Comparison of ENCODE assay signal across 9 mouse cellular contexts in the genomic region with DNA sequence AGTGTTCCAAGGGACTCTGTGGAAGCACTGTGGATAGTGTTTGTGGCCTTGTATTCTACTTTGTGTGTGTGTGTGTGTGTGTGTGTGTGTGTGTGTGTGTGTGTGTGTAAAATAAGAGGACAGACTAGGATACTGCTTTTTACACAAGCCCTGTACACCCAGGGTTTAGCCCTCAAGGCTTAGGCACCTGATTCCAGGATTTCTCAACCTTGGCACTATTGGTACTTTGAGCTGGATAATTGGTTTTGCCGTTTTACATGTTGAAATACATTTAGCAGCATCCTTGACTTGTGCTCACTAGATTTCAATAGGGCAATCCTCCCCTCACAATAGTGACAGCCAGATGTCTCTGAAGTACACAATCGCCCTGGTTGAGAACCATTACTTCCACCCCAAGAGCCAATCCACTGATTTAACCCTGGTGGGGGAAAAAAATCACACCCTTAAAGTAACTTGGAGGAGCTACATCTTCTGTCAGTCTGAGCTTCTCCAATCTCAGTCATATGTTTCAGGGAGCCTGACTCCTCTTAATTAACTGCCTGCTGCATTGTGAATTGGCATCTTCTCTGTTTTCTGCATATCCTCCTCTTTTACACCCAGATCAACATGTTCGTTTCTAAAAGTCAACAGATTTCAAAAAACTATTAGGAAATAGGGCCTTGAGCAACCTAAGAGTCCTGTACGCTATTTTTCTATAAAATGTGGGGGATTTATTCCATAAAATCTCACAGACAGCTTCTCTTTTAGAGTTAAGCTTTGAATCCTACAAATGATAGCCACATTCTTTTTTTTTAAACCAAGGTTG. TPM values are rescaled to one million over a fixed set of nuclear protein-coding genes. Genes with fewer than 3 reads are reported as not detected.
DNase-seq lines count a peak whose midpoint lies in the region; ATAC-seq and TF ChIP-seq lines count a peak whose summit lies in the region.
"Had no signal": no experiment of that assay in that cellular context is flagged by ENCODE, and none has a peak within 500 bp of the region (broad histone marks: within the 10 kb centered on the region; RNA-seq: fewer than 3 reads in every experiment).

No protein-coding gene starts in this region.

- H3K4me2 ChIP-seq in forebrain, embryonic 15.5 days (replicated peaks): peak overlapping the region; percentile 56
- peak overlapping the region; percentile 65 for H3K4me2 ChIP-seq in limb, embryonic 12.5 days
- H3K4me2 ChIP-seq in neural tube, embryonic 15.5 days: peak overlapping the region; percentile 72

- TF ChIP-seq CTCF in layer of hippocampus, adult 2 months (conservative IDR thresholded peaks at IDR 0.05): peak; percentile 54

- ATAC-seq in forebrain, embryonic 15.5 days (replicated peaks): no peak
- ATAC-seq in limb, embryonic 12.5 days (ENCODE audit: insufficient number of reproducible peaks, insufficient read depth, low FRiP score, low TSS enrichment, low read depth): no peak
- no peak for ATAC-seq in neural tube, embryonic 15.5 days (ENCODE audit: low FRiP score)

- no peaks in the 10 kb centered on the region for H3K36me3 ChIP-seq in forebrain, embryonic 15.5 days
- H3K36me3 ChIP-seq in limb, embryonic 12.5 days: no peaks in the 10 kb centered on the region
- no peaks in the 10 kb centered on the region for H3K36me3 ChIP-seq in neural tube, embryonic 15.5 days

- H3K27ac ChIP-seq in layer of hippocampus, adult 2 months: peak overlapping the region; percentile 99
- peak overlapping the region; percentile 97 for H3K27ac ChIP-seq in forebrain, embryonic 15.5 days (replicated peaks)
- H3K27ac ChIP-seq in limb, embryonic 12.5 days: peak overlapping the region; percentile 98; the same call in 1 of the 2 replicates
- peak overlapping the region; percentile 98 for H3K27ac ChIP-seq in neural tube, embryonic 15.5 days (replicated peaks)

- peak overlapping the region; percentile 79; the same call in 1 of the 2 replicates for H3K4me3 ChIP-seq in layer of hippocampus, adult 2 months
- peak overlapping the region; percentile 81 for H3K4me3 ChIP-seq in forebrain, embryonic 15.5 days
- peak overlapping the region; percentile 87 for H3K4me3 ChIP-seq in limb, embryonic 12.5 days (replicated peaks)
- peak overlapping the region; percentile 88 for H3K4me3 ChIP-seq in neural tube, embryonic 15.5 days (replicated peaks)

- H3K4me1 ChIP-seq in forebrain, embryonic 15.5 days: peaks cover 35% of the 10 kb centered on the region
- H3K4me1 ChIP-seq in limb, embryonic 12.5 days (replicated peaks): peaks cover 35% of the 10 kb centered on the region
- peaks cover 38% of the 10 kb centered on the region for H3K4me1 ChIP-seq in neural tube, embryonic 15.5 days

- H3K9ac ChIP-seq in forebrain, embryonic 15.5 days (replicated peaks): peak overlapping the region; percentile 96
- H3K9ac ChIP-seq in limb, embryonic 12.5 days (replicated peaks): no peak overlapping the region
- H3K9ac ChIP-seq in neural tube, embryonic 15.5 days (replicated peaks): peak overlapping the region; percentile 74

- DNase-seq in layer of hippocampus, adult 2 months (ENCODE audit: low spot score in 2 of 2): peak in 1 of 2 experiments; percentile 21
- DNase-seq in layer of hippocampus, adult 9-10 months (ENCODE audit: low spot score): no peak
- no peak for DNase-seq in adrenal gland, postnatal 4 days (ENCODE audit: low spot score in 2 of 2)
- no peak for DNase-seq in right cerebral cortex, adult 2 months (ENCODE audit: low spot score in 2 of 2)
- no peak for DNase-seq in testis, postnatal 10 days (ENCODE audit: low spot score)
- DNase-seq: gastrocnemius, postnatal 36 days had no signal

- no peaks in the 10 kb centered on the region for H3K9me3 ChIP-seq in forebrain, embryonic 15.5 days
- H3K9me3 ChIP-seq in limb, embryonic 12.5 days: no peaks in the 10 kb centered on the region
- no peaks in the 10 kb centered on the region for H3K9me3 ChIP-seq in neural tube, embryonic 15.5 days (replicated peaks)

- H3K27me3 ChIP-seq in forebrain, embryonic 15.5 days: no peaks in the 10 kb centered on the region
- H3K27me3 ChIP-seq in limb, embryonic 12.5 days: no peaks in the 10 kb centered on the region
- no peaks in the 10 kb centered on the region for H3K27me3 ChIP-seq in neural tube, embryonic 15.5 days (replicated peaks)

- 43% methylated on average over 4 of the region's 4 CpGs for WGBS in forebrain, embryonic 15.5 days
- 64% methylated on average over 4 of the region's 4 CpGs for WGBS in limb, embryonic 12.5 days
- 55% methylated on average over 4 of the region's 4 CpGs for WGBS in neural tube, embryonic 15.5 days

RNA-seq across cellular contexts. Expression of a gene that starts 1.9 kb away (rescaled TPM):
- total RNA-seq in layer of hippocampus, adult 2 months (2021): 10 to 100 TPM; 32.7 to 38.5 TPM
- polyA plus RNA-seq in forebrain, embryonic 15.5 days (2015; fragmentation: Nextera tagmentation; extraction: Ambion mirVana): 14.4 and 16.1 TPM in 2 replicates
- 10.4 and 12.9 TPM in 2 replicates for polyA plus RNA-seq in limb, embryonic 12.5 days (2016; fragmentation: Nextera tagmentation; extraction: Ambion mirVana)
- 15.3 and 19.0 TPM in 2 replicates for polyA plus RNA-seq in neural tube, embryonic 15.5 days (2015; fragmentation: Nextera tagmentation; extraction: Ambion mirVana)
- total RNA-seq in adrenal gland, postnatal 4 days (2021): 10 to 100 TPM in 1 of 2 experiments, 1 to 10 TPM in 1; 8.8 to 11.8 TPM

RNA-seq across cellular contexts. Expression of a gene that starts 2.1 kb away (rescaled TPM):
- 10 to 100 TPM; 46.0 to 48.2 TPM for total RNA-seq in layer of hippocampus, adult 2 months (2021)
- 7.4 and 7.9 TPM in 2 replicates for polyA plus RNA-seq in forebrain, embryonic 15.5 days (2015; fragmentation: Nextera tagmentation; extraction: Ambion mirVana)
- 5.8 and 6.1 TPM in 2 replicates for polyA plus RNA-seq in limb, embryonic 12.5 days (2016; fragmentation: Nextera tagmentation; extraction: Ambion mirVana)
- 6.1 and 6.6 TPM in 2 replicates for polyA plus RNA-seq in neural tube, embryonic 15.5 days (2015; fragmentation: Nextera tagmentation; extraction: Ambion mirVana)
- 10 to 100 TPM; 57.6 to 63.7 TPM for total RNA-seq in adrenal gland, postnatal 4 days (2021)
